Mouse (Mus musculus): ENCODE measurements around the gene Lin37.

- TF ChIP-seq GATA1 (IDR thresholded peaks at IDR 0.05; ENCODE audit: low read length) (no peak), TAL1 (IDR thresholded peaks at IDR 0.05; ENCODE audit: low read length) (no peak)
These were observed 5.4 kb upstream of the Lin37 start, which contains the start of gene Igflr1 for GRCm38 (mm10) chr7:30564970-30565571.

Data from erythroblast, embryonic 14.5 days (primary cell).